In genomic region chr3:82364988-82365387, GRCm38 (mm10) we compare ENCODE assay signal across 10 mouse cellular contexts. TPM values are rescaled to one million over a fixed set of nuclear protein-coding genes. Genes with fewer than 3 reads are reported as not detected.
DNase-seq lines count a peak whose midpoint lies in the region; ATAC-seq and TF ChIP-seq lines count a peak whose summit lies in the region.
"Had no signal": no experiment of that assay in that cellular context is flagged by ENCODE, and none has a peak within 500 bp of the region (broad histone marks: within the 10 kb centered on the region; RNA-seq: fewer than 3 reads in every experiment).

No protein-coding gene starts in this region.

- no peak for TF ChIP-seq POLR2A in kidney, adult 2 months (IDR thresholded peaks at IDR 0.05; ENCODE audit: low read depth, low read length)

- no peak overlapping the region for H3K4me3 ChIP-seq in kidney, adult 2 months (ENCODE audit: insufficient read depth, low read depth, low read length)
- H3K4me3 ChIP-seq in kidney, embryonic 15.5 days (replicated peaks) = no peak overlapping the region
- H3K4me3 ChIP-seq in E14TG2a.4 (replicated peaks; ENCODE audit: low read length) = no peak overlapping the region
- H3K4me3 ChIP-seq in neural tube, embryonic 15.5 days (replicated peaks) = no peak overlapping the region
- H3K4me3 ChIP-seq: embryonic facial prominence, embryonic 12.5 days had no signal

- TF ChIP-seq CTCF in kidney, adult 2 months (conservative IDR thresholded peaks at IDR 0.05; ENCODE audit: insufficient read depth, insufficient read length, low read depth, low read length) = peak; percentile 81
- TF ChIP-seq CTCF in E14TG2a.4 (conservative IDR thresholded peaks at IDR 0.05; ENCODE audit: low read length) = peak; percentile 55

- WGBS in kidney, adult 2 months = 21% methylated on average over 4 of the region's 4 CpGs
- 37% methylated on average over 4 of the region's 4 CpGs for WGBS in kidney, embryonic 15.5 days
- 32% methylated on average over 4 of the region's 4 CpGs for WGBS in neural tube, embryonic 15.5 days

- H3K27me3 ChIP-seq in kidney, adult 2 months (replicated peaks; ENCODE audit: control insufficient read depth, insufficient read depth, low read length) = no peaks in the 10 kb centered on the region
- H3K27me3 ChIP-seq in kidney, embryonic 15.5 days = no peaks in the 10 kb centered on the region
- H3K27me3 ChIP-seq in E14TG2a.4 (ENCODE audit: insufficient read depth, low read length) = no peaks in the 10 kb centered on the region
- no peaks in the 10 kb centered on the region for H3K27me3 ChIP-seq in neural tube, embryonic 15.5 days (replicated peaks)
- H3K27me3 ChIP-seq: embryonic facial prominence, embryonic 12.5 days had no signal

- ATAC-seq in kidney, embryonic 15.5 days (replicated peaks; ENCODE audit: low FRiP score) = no peak
- ATAC-seq in neural tube, embryonic 15.5 days (ENCODE audit: low FRiP score) = peak; percentile 64; the same call in 1 of the 2 replicates

- no peak overlapping the region for H3K4me2 ChIP-seq in kidney, embryonic 15.5 days
- no peak overlapping the region for H3K4me2 ChIP-seq in neural tube, embryonic 15.5 days
- H3K4me2 ChIP-seq: embryonic facial prominence, embryonic 12.5 days had no signal

- no peak overlapping the region for H3K27ac ChIP-seq in kidney, adult 2 months (ENCODE audit: insufficient read depth, low read depth, low read length)
- H3K27ac ChIP-seq in kidney, embryonic 15.5 days = no peak overlapping the region
- H3K27ac ChIP-seq in neural tube, embryonic 15.5 days (replicated peaks) = no peak overlapping the region
- H3K27ac ChIP-seq: embryonic facial prominence, embryonic 12.5 days; macrophage had no signal

- H3K36me3 ChIP-seq in kidney, adult 2 months (ENCODE audit: control insufficient read depth, insufficient read depth, low read length) = no peaks in the 10 kb centered on the region; the same call in 1 of the 2 replicates
- H3K36me3 ChIP-seq in kidney, embryonic 15.5 days = peaks cover 14% of the 10 kb centered on the region
- H3K36me3 ChIP-seq in E14TG2a.4 (ENCODE audit: insufficient read depth, low read length) = peaks cover 63% of the 10 kb centered on the region
- H3K36me3 ChIP-seq in neural tube, embryonic 15.5 days = peaks cover 37% of the 10 kb centered on the region

- peaks cover 3% of the 10 kb centered on the region; the same call in 1 of the 2 replicates for H3K4me1 ChIP-seq in kidney, adult 2 months (ENCODE audit: control insufficient read depth, insufficient read depth, low read length)
- no peaks in the 10 kb centered on the region for H3K4me1 ChIP-seq in kidney, embryonic 15.5 days
- peaks cover 7% of the 10 kb centered on the region for H3K4me1 ChIP-seq in E14TG2a.4 (replicated peaks; ENCODE audit: low read depth, low read length)
- H3K4me1 ChIP-seq in neural tube, embryonic 15.5 days = no peaks in the 10 kb centered on the region
- H3K4me1 ChIP-seq: embryonic facial prominence, embryonic 12.5 days had no signal

- H3K9me3 ChIP-seq in kidney, embryonic 15.5 days (replicated peaks) = no peaks in the 10 kb centered on the region
- no peaks in the 10 kb centered on the region for H3K9me3 ChIP-seq in E14TG2a.4 (ENCODE audit: low read length)
- no peaks in the 10 kb centered on the region for H3K9me3 ChIP-seq in neural tube, embryonic 15.5 days (replicated peaks)
- H3K9me3 ChIP-seq: embryonic facial prominence, embryonic 12.5 days had no signal

- H3K9ac ChIP-seq in kidney, embryonic 15.5 days = no peak overlapping the region
- no peak overlapping the region for H3K9ac ChIP-seq in neural tube, embryonic 15.5 days (replicated peaks)
- H3K9ac ChIP-seq: embryonic facial prominence, embryonic 12.5 days had no signal

- DNase-seq in kidney, adult 2 months = no peak
- peak; percentile 42 for DNase-seq in cerebellum, adult 8-10 months
- peak; percentile 65 for DNase-seq in induced T-regulatory cell, adult 2 months (ENCODE audit: low read depth)
- no peak for DNase-seq in urinary bladder, postnatal 4 days (ENCODE audit: low spot score in 2 of 2)
- DNase-seq in spleen, postnatal 36 days (ENCODE audit: low spot score in 2 of 2) = no peak

RNA-seq across cellular contexts. Expression of gene Map9, which starts 7.1 kb away (rescaled TPM):
- polyA plus RNA-seq in kidney, adult 2 months (2012; rRNA removed) = 1.2 TPM in 2 replicates
- polyA plus RNA-seq in kidney, embryonic 15.5 days (2015; fragmentation: Nextera tagmentation; extraction: Ambion mirVana) = 7.5 and 8.5 TPM in 2 replicates
- polyA plus RNA-seq in neural tube, embryonic 15.5 days (2015; fragmentation: Nextera tagmentation; extraction: Ambion mirVana) = 65.8 and 78.4 TPM in 2 replicates

Comparison
In these comparisons a context has a peak if more than half of its experiments do, and no peak if none do; other contexts are left out.
1. DNase-seq: peak in cerebellum, adult 8-10 months (single experiment) and induced T-regulatory cell, adult 2 months (single experiment); none in kidney, adult 2 months (single experiment), urinary bladder, postnatal 4 days (0 of 2) and spleen, postnatal 36 days (0 of 2).